Mouse (Mus musculus): Measurements from ENCODE around the gene Spata18.

Spata18 gene

DNA sequence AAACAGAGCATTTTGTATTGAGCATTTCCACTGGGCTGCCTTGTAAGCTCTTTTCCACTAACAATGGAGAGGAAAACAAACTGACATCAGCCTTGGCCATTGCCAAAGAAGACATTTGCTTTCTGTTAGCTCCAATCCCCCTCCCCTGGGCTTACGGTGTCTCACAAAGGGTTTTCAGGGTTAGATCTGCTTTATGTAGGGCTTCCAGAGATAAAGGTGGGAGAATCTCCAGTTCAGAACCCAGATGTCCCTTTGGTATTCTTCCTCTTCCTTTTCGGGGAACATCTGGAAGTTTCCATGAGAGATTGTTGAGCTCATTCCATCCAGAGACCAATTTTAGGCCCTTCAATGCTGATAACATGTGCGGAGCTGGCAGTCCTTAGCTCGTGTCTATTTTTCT lies 74.8 kb downstream of the Spata18 start:
- no peak for DNase-seq

DNA sequence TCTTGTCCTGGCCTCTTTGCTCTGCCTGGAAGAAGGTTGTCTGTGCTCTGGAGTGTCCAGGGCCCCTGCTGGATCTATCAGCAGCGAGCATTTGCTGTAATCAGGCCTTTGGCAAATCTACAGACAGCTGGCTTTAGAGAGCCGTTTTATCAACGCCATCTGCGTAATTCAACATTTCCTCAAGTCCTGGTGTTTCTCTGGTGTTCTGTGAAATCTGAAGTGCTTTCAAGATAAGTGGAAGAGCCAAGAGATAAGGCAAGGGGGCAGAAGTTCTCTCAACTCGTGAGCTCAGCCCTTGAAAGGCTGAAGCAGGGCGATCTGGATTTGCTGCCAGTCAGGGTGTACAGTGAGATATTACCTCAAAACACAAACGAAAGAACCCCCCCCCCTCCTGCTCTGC lies 77.5 kb downstream of the Spata18 start:
- DNase-seq = no peak

All from lung, postnatal 4 days (tissue).